Mouse (Mus musculus): ENCODE measurements around the gene Vmn1r29.
"Not testable (repeated sequence)": the region's sequence is repeated elsewhere in the genome, so short reads cannot be mapped to it uniquely, and the experiment has no call there.

Vmn1r29 gene

GRCm38 (mm10) chr6:58301249-58301648 is at the start of gene Vmn1r29:
Vmn1r29 (plus strand) TSS chr6:58301549.
- DNase-seq, result no peak

- no peak for DNase-seq
Measured at GRCm38 (mm10) chr6:58261737-58262136, 39.6 kb upstream of the Vmn1r29 start, which contains the start of gene Vmn1r28. Vmn1r28 (plus strand) TSS chr6:58262037.

GRCm38 (mm10) chr6:58279661-58280060 is 21.7 kb upstream of the Vmn1r29 start:
- not testable (repeated sequence) for DNase-seq

- DNase-seq, result no peak
Measured at GRCm38 (mm10) chr6:58292201-58292600, 9.1 kb upstream of the Vmn1r29 start.

GRCm38 (mm10) chr6:58298511-58298910 is 2.8 kb upstream of the Vmn1r29 start:
- DNase-seq, result not testable (repeated sequence)

GRCm38 (mm10) chr6:58330686-58331085 is 29.3 kb downstream of the Vmn1r29 start:
- not testable (repeated sequence) for DNase-seq
